2 mouse cellular contexts compared by ENCODE assay signal in genomic region chr16:20511277-20511847, GRCm38 (mm10).
TF ChIP-seq lines count a peak whose summit lies in the region.

No protein-coding gene starts in this region.

TF ChIP-seq in CH12.LX, 34 proteins besides CTCF, POLR2A, EP300 and RAD21 (continued from another document):
- no peak for TF ChIP-seq TBP (conservative IDR thresholded peaks at IDR 0.05; ENCODE audit: low read depth, low read length)
- TF ChIP-seq NRF1 (IDR thresholded peaks at IDR 0.05; ENCODE audit: low read depth, low read length), result no peak
- TF ChIP-seq MAFK (IDR thresholded peaks at IDR 0.05; ENCODE audit: insufficient replicate concordance, low read length), result peak; percentile 27; the same call in 1 of the 2 replicates
- no peak for TF ChIP-seq NELFE (IDR thresholded peaks at IDR 0.05; ENCODE audit: low read depth, low read length)
- peak; percentile 48; the same call in 1 of the 2 replicates for TF ChIP-seq SIN3A (IDR thresholded peaks at IDR 0.05; ENCODE audit: low read length)
- peak; percentile 69; the same call in 1 of the 2 replicates for TF ChIP-seq MEF2A (IDR thresholded peaks at IDR 0.05; ENCODE audit: borderline replicate concordance, low read depth, low read length)
- 0 out of 2 replicates have a peak, but pooled peaks have one; percentile 36 for TF ChIP-seq KAT2A (IDR thresholded peaks at IDR 0.05; ENCODE audit: insufficient replicate concordance, low read length)
- 0 out of 2 replicates have a peak, but pooled peaks have one; percentile 55 for TF ChIP-seq ZMIZ1 (IDR thresholded peaks at IDR 0.05; ENCODE audit: low read depth, low read length)
- TF ChIP-seq USF2 (conservative IDR thresholded peaks at IDR 0.05; ENCODE audit: low read depth, low read length), result no peak
- TF ChIP-seq MAZ (IDR thresholded peaks at IDR 0.05; ENCODE audit: low read depth, low read length), result no peak
- TF ChIP-seq POLR2AphosphoS2 (IDR thresholded peaks at IDR 0.05; ENCODE audit: low read depth, low read length), result peak; percentile 60
- TF ChIP-seq USF1 (IDR thresholded peaks at IDR 0.05; ENCODE audit: low read depth, low read length), result no peak
- no peak; the same call in 1 of the 2 replicates for TF ChIP-seq MAX (IDR thresholded peaks at IDR 0.05; ENCODE audit: low read length)
- peak; percentile 37; the same call in 1 of the 2 replicates for TF ChIP-seq ETS1 (conservative IDR thresholded peaks at IDR 0.05; ENCODE audit: low read depth, low read length)
- no peak for TF ChIP-seq MYC (IDR thresholded peaks at IDR 0.05; ENCODE audit: low read depth, low read length)
- TF ChIP-seq RCOR1 (conservative IDR thresholded peaks at IDR 0.05; ENCODE audit: low read depth, low read length), result no peak
- no peak for TF ChIP-seq PAX5 (IDR thresholded peaks at IDR 0.05; ENCODE audit: low read length)
- TF ChIP-seq TCF12 (IDR thresholded peaks at IDR 0.05; ENCODE audit: low read depth, low read length), result peak; percentile 28; the same call in 1 of the 2 replicates
- TF ChIP-seq SMC3 (IDR thresholded peaks at IDR 0.05; ENCODE audit: low read depth, low read length), result no peak
- peak; percentile 66 for TF ChIP-seq IRF4 (IDR thresholded peaks at IDR 0.05; ENCODE audit: low read depth, low read length)
- TF ChIP-seq E2F4 (IDR thresholded peaks at IDR 0.05; ENCODE audit: insufficient replicate concordance, low read depth, low read length), result no peak
- no peak for TF ChIP-seq GABPA (IDR thresholded peaks at IDR 0.05; ENCODE audit: insufficient replicate concordance, low read depth, low read length)
- peak; percentile 99 for TF ChIP-seq CHD1 (IDR thresholded peaks at IDR 0.05; ENCODE audit: low read depth, low read length)
- no peak for TF ChIP-seq HCFC1 (IDR thresholded peaks at IDR 0.05; ENCODE audit: low read depth, low read length)
- TF ChIP-seq JUND (conservative IDR thresholded peaks at IDR 0.05; ENCODE audit: low read depth, low read length), result no peak
- TF ChIP-seq ZNF384 (IDR thresholded peaks at IDR 0.05; ENCODE audit: low read depth, low read length), result no peak

TF ChIP-seq in ES-E14, 5 proteins besides CTCF, POLR2A, EP300 and RAD21 (continued from another document):
- TF ChIP-seq ZC3H11A (IDR thresholded peaks at IDR 0.05; ENCODE audit: borderline replicate concordance, low read depth, low read length), result no peak
TF ChIP-seq in ES-E14: peak in this region for 0.
